Mouse (Mus musculus) kidney, adult 2 months (tissue): ENCODE data around the gene Bmp8b.

ENCODE experiments used
- CTCF ChIP-seq: fragments of 200-500 bp; conservative IDR thresholded peaks from 2 replicates; pipeline ENCODE4 v1.5.1; 2011; ENCODE audit warnings: low read depth, mild to moderate bottlenecking, control low read depth, low read length, moderate library complexity, mixed read lengths; ENCODE audit not compliant: insufficient read depth, insufficient read length
- POLR2A ChIP-seq: fragments of 200-500 bp; IDR thresholded peaks from one replicate; pipeline ENCODE4 v1.6.1; 2011; ENCODE audit warnings: low read depth, low read length, control low read depth

DNA sequence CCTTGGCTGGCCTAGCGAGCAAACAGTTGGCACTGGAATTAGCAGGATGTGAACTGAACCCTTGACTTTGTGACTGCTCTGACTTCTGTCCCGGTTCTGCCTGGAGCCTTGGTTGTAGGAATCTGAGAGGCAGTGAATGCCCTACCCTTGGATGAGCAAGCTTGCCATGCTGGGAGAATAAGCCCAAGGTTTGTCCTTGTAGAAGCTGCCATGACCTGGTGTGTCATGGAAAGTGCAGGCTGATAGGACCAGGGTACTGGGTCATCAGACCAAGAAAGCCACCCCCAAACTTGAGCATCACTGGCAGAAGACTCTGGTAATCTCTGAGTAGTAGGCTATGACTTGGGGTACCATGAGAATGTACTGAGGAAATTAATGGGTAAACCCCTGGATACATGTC is 16.3 kb downstream of the Bmp8b start:
- TF ChIP-seq CTCF, result no peak
- no peak for TF ChIP-seq POLR2A
